Mouse (Mus musculus) limb, embryonic 10.5 days (tissue): ENCODE data around the gene Dmrtc2. TPM values are rescaled to one million over a fixed set of nuclear protein-coding genes. Genes with fewer than 3 reads are reported as not detected.

Experiments used
- DNase-seq: peaks from one replicate; pipeline ENCODE4 v3.0.0-alpha.2; 2017; ENCODE audit warnings: low spot score
- H3K27ac ChIP-seq: fragments of 300-500 bp; sonication (generic); 2 replicates; pipeline ENCODE4 v1.5.1; 2016; ENCODE audit warnings: mild to moderate bottlenecking
- H3K27me3 ChIP-seq: fragments of 300-500 bp; sonication (generic); 2 replicates; pipeline ENCODE4 v1.6.1; 2016; ENCODE audit warnings: low read depth, mild to moderate bottlenecking; ENCODE audit not compliant: poor library complexity, severe bottlenecking
- H3K36me3 ChIP-seq: fragments of 300-500 bp; sonication (generic); 2 replicates; pipeline ENCODE4 v1.6.1; 2016; ENCODE audit warnings: mild to moderate bottlenecking, moderate library complexity
- H3K4me1 ChIP-seq: fragments of 300-500 bp; sonication (generic); 2 replicates; pipeline ENCODE4 v1.6.1; 2016
- H3K4me3 ChIP-seq: fragments of 300-500 bp; sonication (generic); 2 replicates; pipeline ENCODE4 v1.5.1; 2016; ENCODE audit warnings: mild to moderate bottlenecking, moderate library complexity
- H3K9me3 ChIP-seq: fragments of 300-500 bp; sonication (generic); replicated peaks from 2 replicates; pipeline ENCODE4 v1.6.1; 2016; ENCODE audit warnings: mild to moderate bottlenecking
- WGBS: fragments of 180-500 bp; shearing (Covaris S2); methylation state at CpG from one replicate; pipeline ENCODE4 v1.1.7; 2016; 5-methylcytosine and 5-hydroxymethylcytosine counted together
- polyA plus RNA-seq: library from polyadenylated mRNA; unstranded; fragments of >200 nt; fragmentation: Nextera tagmentation; extraction: Ambion mirVana; gene quantifications from 2 replicates; pipeline ENCODE4 v1.2.1, GENCODE M21; 2016

Dmrtc2 gene
- polyA plus RNA-seq, 1 experiment from 2014 or later = not detected

DNA sequence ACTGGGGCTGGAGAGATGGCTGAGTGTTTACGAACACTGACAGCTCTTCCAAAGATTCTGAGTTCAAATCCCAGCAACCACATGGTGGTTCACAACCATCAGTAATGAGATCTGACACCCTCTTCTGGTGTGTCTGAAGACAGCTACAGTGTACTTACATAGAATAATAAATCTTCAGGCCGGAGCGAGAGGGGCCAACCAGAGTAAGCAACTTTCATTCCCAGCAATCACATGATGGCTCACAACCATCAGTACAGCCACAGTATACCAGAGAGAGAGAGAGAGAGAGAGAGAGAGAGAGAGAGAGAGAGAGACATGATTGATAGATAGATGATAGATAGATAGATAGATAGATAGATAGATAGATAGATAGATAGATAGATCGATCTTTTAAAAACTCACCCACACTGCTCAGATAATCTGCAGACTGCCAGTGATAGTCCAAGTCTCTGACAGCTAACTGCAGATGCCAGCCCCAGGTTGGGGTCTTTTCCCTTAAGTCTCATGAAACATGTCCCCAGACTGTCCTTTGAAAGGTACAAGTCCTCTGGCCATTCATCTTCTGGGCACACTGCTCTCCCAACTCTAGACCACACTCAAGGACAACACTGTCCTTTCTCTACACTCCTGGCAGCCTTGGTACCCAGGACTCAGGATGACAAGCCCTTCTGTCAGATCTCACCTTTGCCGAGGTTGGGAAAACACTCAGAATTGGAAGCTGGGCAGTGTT, 18.1 kb upstream of the Dmrtc2 start:
- 83% methylated on average over 5 of the region's 5 CpGs for WGBS
- no peaks in the 10 kb centered on the region for H3K27me3 ChIP-seq
- peak overlapping the region; percentile 4; the same call in 1 of the 2 replicates for H3K27ac ChIP-seq
- H3K4me1 ChIP-seq = peaks cover 25% of the 10 kb centered on the region
- H3K9me3 ChIP-seq = no peaks in the 10 kb centered on the region
- H3K36me3 ChIP-seq = no peaks in the 10 kb centered on the region
- H3K4me3 ChIP-seq = no peak overlapping the region
- no peak for DNase-seq

DNA sequence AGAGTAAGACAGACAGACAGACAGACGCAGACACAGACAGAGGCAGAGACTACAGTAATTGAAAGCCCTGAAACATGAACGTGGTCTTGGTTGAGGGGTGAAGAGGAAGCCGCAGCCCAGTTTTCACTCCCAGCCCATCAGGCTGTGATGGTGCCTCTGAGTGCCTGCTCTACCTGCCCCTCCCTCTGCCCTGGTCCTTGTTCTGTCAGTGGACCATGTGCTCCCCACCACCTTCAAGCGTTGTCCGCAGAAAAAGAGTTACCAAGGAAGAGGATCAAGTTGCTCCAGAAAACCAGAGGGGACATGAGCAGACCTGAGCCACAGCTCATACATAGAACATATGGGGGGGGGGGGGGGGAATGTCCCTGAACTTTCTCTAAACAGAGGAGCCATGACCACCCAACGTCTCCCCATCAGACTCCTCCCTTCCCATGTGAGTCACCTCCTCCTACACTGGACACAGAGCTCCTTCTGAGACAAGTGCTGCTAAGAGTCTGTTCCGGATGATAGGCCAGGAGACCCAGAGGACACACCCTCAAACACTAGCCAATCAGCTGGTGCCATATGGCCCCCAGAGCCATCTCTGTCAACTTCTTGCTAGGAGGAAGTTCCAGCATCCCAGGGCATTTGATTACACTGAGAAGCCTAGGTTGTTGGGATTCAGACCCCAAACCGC, 17.2 kb upstream of the Dmrtc2 start:
- peak overlapping the region; percentile 73 for H3K27ac ChIP-seq
- peaks cover 28% of the 10 kb centered on the region for H3K4me1 ChIP-seq
- no peak overlapping the region for H3K4me3 ChIP-seq
- 80% methylated on average over 8 of the region's 8 CpGs for WGBS
- no peaks in the 10 kb centered on the region for H3K27me3 ChIP-seq
- no peak for DNase-seq
- H3K36me3 ChIP-seq = no peaks in the 10 kb centered on the region
- H3K9me3 ChIP-seq = no peaks in the 10 kb centered on the region

DNA sequence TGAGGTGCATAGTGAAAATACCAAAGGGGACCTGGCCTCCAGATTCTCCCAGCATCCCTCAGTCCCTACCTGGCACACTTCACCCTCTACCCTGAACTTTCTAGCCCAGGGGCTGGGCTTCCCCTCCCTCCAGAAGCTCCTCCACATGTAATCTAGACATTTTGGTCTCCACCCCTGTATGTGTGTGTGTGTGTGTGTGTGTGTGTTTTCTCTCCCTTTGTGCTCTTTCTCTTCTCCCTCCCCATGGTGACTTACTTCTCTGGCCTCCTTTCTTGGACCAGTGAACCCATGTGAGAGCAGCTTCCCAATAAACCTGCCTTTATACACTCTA, 16.7 kb upstream of the Dmrtc2 start:
- H3K4me3 ChIP-seq = 0 out of 2 replicates have a peak overlapping the region, but pooled peaks have one; percentile 22
- H3K36me3 ChIP-seq = no peaks in the 10 kb centered on the region
- DNase-seq = no peak
- H3K27me3 ChIP-seq = no peaks in the 10 kb centered on the region
- H3K27ac ChIP-seq = peak overlapping the region; percentile 73
- H3K4me1 ChIP-seq = peaks cover 28% of the 10 kb centered on the region
- no peaks in the 10 kb centered on the region for H3K9me3 ChIP-seq

DNA sequence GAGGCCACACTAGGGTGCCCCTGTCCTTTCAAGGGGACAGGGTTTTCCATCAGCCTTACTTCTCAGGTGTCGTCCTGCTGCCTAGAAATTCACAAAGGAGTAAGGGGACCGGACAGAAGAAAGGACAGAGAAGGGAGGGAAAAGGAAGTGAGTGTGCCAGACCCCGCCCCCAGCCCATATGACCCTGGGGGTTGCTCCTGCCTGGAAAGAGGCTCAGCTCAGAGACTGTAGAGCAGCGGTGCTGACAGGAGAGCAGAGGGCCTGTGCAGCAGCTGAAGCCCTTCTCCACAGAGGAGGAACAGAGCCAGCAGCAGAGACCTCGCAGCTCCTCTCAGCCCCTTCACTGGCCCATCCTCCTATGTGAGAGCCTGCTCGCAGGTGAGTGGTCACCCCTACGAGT, 16.2 kb upstream of the Dmrtc2 start:
- H3K27ac ChIP-seq = peak overlapping the region; percentile 73
- DNase-seq = no peak
- peaks cover 28% of the 10 kb centered on the region for H3K4me1 ChIP-seq
- WGBS = 41% methylated on average over 7 of the region's 7 CpGs
- H3K36me3 ChIP-seq = no peaks in the 10 kb centered on the region
- no peaks in the 10 kb centered on the region for H3K9me3 ChIP-seq
- no peaks in the 10 kb centered on the region for H3K27me3 ChIP-seq
- H3K4me3 ChIP-seq = peak overlapping the region; percentile 22; the same call in 1 of the 2 replicates

DNA sequence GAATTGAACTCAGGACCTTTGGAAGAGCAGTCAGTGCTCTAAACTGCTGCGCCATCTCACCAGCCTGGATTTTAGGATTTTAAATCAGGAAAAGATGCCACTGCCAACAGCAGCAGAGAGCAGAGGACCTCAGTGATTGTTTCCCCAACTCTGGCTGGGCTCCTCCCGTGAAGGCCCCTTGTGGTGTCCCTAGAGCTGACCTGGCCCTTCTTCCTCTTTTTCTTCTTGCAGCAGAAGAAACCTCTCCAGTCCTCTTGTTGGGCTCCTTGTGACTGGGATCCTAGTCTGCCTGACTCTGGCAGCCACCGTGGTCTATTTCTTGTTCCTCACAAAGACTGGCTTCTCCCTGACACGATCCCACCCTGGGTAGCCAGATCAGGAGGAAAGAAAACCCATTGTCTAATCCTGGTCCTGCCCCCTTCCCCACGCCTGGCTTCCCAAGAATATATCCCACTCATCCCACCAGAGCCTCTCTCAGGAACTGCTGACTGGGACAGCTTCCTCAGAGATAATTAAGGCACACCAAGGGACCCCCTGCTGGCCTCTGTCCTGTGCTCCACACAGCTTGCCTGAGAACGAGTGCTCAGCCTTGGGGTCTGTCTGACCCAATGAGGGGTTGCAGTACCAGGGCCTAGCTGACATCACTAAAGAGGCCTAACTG, 13.3 kb upstream of the Dmrtc2 start:
- Histone ChIP-seq H3K4me3 (no peak overlapping the region), H3K4me1 (peaks cover 19% of the 10 kb centered on the region), H3K27ac (no peak overlapping the region), H3K9me3 (no peaks in the 10 kb centered on the region), H3K27me3 (no peaks in the 10 kb centered on the region), H3K36me3 (no peaks in the 10 kb centered on the region)
- DNase-seq = no peak
- WGBS = 57% methylated on average over 6 of the region's 6 CpGs

DNA sequence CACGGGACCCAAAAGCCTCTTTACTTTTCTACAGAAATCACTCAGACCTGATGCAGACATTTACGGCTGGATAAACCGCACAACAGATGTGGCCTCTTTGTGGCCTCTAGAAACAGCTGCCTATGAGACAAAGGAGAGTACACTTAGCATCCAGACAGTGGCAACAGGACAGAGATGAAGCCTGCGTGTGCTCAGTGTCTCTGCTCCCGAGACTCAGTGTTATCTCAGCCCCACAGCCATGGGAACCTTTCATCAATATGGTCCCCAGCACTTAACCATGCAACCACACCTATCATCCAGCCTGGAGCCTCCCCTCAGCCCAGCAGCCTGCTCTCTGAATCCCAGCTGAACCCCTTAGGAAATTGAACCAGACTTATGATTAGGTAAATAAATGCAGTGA, 10.6 kb upstream of the Dmrtc2 start:
- Histone ChIP-seq H3K36me3 (no peaks in the 10 kb centered on the region), H3K4me3 (no peak overlapping the region), H3K27me3 (peaks cover under 1% of the 10 kb centered on the region; the same call in 1 of the 2 replicates), H3K27ac (no peak overlapping the region), H3K9me3 (no peaks in the 10 kb centered on the region), H3K4me1 (peaks cover 4% of the 10 kb centered on the region; the same call in 1 of the 2 replicates)
- 79% methylated on average over 5 of the region's 5 CpGs for WGBS
- DNase-seq = no peak

DNA sequence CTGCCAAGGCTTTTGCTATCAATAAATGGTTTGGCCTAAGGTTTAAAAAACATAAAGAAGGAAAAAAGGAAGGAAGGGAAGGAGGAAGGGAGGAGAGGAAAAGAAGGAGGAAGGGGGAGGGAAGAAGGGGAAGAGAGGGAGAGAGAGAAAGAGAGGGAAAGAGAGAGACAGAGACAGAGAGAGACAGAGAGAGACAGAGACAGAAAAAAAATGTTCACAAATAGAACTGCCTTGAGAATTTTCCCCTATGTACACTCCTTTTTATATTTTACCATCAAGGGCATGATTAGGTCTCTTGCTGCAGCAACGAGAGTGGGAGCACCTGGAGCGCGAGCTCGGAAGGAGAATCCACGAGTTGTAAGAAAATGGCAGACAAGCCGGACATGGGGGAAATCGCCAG, 7.9 kb upstream of the Dmrtc2 start, which contains the start of gene Gm9844:
Gene Gm9844, plus strand, starts transcription at position 301 of the 400 bp plus-strand sequence.
- WGBS = 89% methylated on average over 7 of the region's 7 CpGs
- Histone ChIP-seq H3K27ac (no peak within 1 kb of the TSS), H3K9me3 (no peaks in the 10 kb centered on the region), H3K27me3 (peaks cover 7% of the 10 kb centered on the region; the same call in 1 of the 2 replicates), H3K36me3 (no peaks in the 10 kb centered on the region), H3K4me1 (peaks cover 2% of the 10 kb centered on the region; the same call in 1 of the 2 replicates), H3K4me3 (no peak within 1 kb of the TSS)
- DNase-seq = no peak

DNA sequence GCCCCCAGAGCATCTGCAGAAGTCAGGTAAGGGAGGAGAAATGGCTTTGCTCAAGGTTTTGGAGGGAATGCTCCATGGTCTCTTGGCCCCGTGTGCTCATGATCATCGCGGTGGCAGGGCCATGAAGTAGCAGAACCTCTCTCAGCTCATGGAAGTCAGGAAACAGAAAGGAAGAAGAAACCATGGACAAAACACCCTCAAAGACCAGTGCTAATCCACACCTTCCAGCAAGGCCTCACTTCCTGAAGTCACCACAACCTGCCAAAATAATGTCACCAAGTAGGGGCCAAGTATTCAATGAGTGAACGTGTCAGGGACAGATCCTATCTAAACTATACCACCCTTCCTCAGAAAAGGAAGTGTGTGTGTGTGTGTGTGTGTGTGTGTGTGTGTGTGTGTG, 7.0 kb upstream of the Dmrtc2 start:
- Histone ChIP-seq H3K36me3 (no peaks in the 10 kb centered on the region), H3K9me3 (no peaks in the 10 kb centered on the region), H3K4me1 (no peaks in the 10 kb centered on the region), H3K27me3 (peaks cover 7% of the 10 kb centered on the region; the same call in 1 of the 2 replicates), H3K4me3 (no peak overlapping the region), H3K27ac (no peak overlapping the region)
- WGBS = 88% methylated on average over 4 of the region's 4 CpGs
- no peak for DNase-seq

DNA sequence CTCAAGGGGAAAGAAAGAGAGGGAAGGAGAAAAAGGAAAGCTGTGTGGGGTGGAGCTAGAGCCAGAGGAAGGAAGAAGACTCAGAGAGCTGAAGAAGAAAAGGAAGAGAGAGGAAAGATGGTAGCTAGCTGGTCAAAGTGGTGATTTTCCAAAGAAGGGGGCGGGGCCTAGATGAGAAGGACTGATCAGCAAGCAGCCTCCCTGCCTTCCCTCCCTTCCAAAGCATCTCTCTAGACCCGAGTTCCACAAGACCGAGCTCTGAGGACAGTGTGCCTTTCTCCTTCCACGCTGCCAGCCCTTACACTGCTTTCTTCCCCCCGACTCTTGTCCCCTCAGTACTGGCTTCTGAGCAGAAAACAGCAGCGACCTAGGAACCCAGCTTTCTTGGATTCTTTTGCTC, 5.7 kb upstream of the Dmrtc2 start:
- Histone ChIP-seq H3K4me3 (no peak overlapping the region), H3K36me3 (no peaks in the 10 kb centered on the region), H3K9me3 (no peaks in the 10 kb centered on the region), H3K4me1 (no peaks in the 10 kb centered on the region), H3K27ac (no peak overlapping the region), H3K27me3 (peaks cover 20% of the 10 kb centered on the region)
- DNase-seq = no peak
- 30% methylated on average over 6 of the region's 6 CpGs for WGBS

DNA sequence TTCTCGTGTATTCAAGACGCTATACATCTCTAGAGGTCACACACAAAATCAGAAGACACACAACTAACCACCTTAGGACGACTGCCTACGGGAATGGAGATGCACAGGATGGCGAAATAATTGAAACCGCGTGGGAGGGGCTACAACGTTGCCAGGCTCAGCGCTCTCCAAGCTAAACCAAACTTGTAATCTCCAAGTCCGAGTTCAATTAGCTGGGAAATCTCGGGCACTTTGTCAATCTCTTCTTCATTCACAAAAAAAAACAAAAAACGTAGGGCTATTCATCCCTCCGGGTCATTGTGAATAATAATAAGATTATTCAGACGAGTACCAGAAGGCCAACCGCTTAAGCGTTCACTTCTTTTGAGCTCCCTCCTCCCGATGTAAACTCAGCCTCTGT, 777 bp upstream of the Dmrtc2 start:
- Histone ChIP-seq H3K36me3 (no peaks in the 10 kb centered on the region), H3K4me3 (no peak overlapping the region)

DNA sequence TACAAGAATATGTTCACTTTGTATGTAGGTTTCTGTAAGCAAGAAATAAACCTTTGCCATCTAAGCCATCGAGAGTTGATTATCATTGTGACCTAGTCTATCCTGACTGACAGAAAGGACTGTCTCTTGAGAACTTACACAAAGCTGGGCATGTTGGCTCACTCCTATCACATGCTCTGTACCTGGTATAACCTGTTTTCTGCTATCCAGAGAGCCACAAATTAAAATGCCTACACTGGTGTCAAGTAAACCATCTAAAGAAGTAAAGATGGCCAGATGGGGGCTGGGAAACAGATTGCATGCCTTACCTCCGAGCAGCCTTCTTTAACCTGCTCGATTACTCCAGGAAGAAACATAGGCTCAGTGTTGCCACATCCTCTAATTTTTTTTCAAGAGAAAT, 7.7 kb downstream of the Dmrtc2 start:
- 75% methylated on average over 3 of the region's 3 CpGs for WGBS
- DNase-seq = no peak
- peaks cover 3% of the 10 kb centered on the region; the same call in 1 of the 2 replicates for H3K27me3 ChIP-seq
- no peaks in the 10 kb centered on the region for H3K9me3 ChIP-seq
- H3K36me3 ChIP-seq = no peaks in the 10 kb centered on the region
- H3K4me1 ChIP-seq = peaks cover 12% of the 10 kb centered on the region
- H3K4me3 ChIP-seq = no peak overlapping the region
- no peak overlapping the region for H3K27ac ChIP-seq

More for the DNA sequence above, 777 bp upstream of the Dmrtc2 start:
- Histone ChIP-seq H3K27ac (no peak overlapping the region), H3K27me3 (peaks cover 44% of the 10 kb centered on the region), H3K9me3 (0 out of 2 replicates have a peak, but pooled peaks cover 3% of the 10 kb centered on the region), H3K4me1 (peaks cover 2% of the 10 kb centered on the region; the same call in 1 of the 2 replicates)
- DNase-seq = no peak
- WGBS = 74% methylated on average over 17 of the region's 17 CpGs

DNA sequence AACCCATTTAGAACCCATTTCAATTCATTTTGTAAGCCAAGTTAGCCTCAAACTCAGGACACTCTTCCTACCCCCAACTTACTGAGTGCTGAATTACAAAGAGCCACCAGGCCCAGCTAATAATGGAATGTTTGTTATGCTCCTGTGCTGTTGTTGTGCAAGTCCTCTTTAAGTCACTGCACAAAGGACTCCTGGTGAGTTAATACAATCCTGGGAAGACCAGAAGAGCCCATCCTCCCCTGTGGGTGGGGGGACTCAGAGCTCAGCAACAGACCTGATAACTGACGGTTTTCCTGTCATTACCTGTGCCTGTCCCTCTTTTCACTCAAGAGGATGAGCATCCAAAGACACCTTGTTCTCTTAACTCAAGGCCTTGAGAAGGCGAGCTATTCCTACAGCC, 9.8 kb downstream of the Dmrtc2 start:
- H3K36me3 ChIP-seq = no peaks in the 10 kb centered on the region
- H3K9me3 ChIP-seq = no peaks in the 10 kb centered on the region
- peaks cover 12% of the 10 kb centered on the region for H3K4me1 ChIP-seq
- H3K4me3 ChIP-seq = no peak overlapping the region
- no peak for DNase-seq
- H3K27me3 ChIP-seq = no peaks in the 10 kb centered on the region
- WGBS = 38% methylated on average over 2 of the region's 2 CpGs
- no peak overlapping the region for H3K27ac ChIP-seq
